Mouse (Mus musculus) kidney, adult 2 months (tissue): ENCODE data around the gene Ang2.

Experiments
- CTCF ChIP-seq: fragments of 200-500 bp; conservative IDR thresholded peaks from 2 replicates; pipeline ENCODE4 v1.5.1; 2011; ENCODE audit warnings: low read depth, mild to moderate bottlenecking, control low read depth, low read length, moderate library complexity, mixed read lengths; ENCODE audit not compliant: insufficient read depth, insufficient read length
- POLR2A ChIP-seq: fragments of 200-500 bp; IDR thresholded peaks from one replicate; pipeline ENCODE4 v1.6.1; 2011; ENCODE audit warnings: low read depth, low read length, control low read depth

DNA sequence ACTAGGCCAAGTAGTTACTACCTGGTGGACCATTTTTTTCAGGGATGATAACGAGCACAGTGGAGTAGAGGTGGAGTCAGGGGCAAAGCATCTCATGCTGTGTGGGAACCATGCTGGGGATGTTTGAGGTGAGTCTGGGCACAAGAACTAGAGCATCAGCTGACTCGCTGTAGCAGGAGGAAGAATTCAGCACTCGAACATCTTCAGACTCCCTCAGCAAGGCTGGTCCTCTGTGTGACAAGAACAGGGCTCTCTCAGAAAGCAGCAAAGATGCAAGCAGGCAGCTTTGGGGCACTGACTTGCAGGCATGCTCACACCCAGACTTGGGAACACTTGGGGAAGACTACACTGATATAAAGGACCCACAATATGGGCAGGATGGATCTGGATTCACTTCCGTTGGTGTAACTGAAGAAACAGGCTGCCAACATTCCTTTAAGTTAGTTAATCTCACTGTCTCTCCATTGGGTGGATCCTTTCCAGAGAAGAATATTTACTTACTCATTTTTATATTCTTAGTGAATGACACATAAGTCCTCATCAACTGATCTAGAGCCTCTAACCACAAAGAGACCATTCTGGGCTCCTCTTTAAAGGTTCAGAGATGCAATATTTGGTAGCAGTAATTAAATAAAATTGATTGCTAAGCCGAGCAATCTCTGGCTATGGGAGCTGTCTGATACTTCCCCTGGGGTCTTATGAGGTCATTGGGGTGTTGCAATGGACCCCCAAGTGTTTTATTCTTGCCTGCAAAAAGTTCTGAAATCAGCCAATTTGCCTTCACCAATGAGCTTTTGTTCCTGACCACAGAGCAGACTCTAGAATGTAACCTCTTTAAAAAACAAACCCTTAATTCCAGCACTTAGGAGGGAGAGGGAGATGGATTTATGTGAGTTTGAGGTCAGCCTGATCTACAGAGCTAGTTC lies at the start of gene Ang2:
- no peak for TF ChIP-seq POLR2A
- TF ChIP-seq CTCF, result no peak
